Mouse (Mus musculus): ENCODE data around the gene Capn2. TPM values are rescaled to one million over a fixed set of nuclear protein-coding genes. Genes with fewer than 3 reads are reported as not detected.

Capn2 gene
- polyA plus RNA-seq, 1 experiment: 54.3 TPM

Other genes starting within 250 kb of the Capn2 start
- 102 and 134 TPM in 2 replicates for gene Degs1, start 234.8 kb downstream of the Capn2 start, polyA plus RNA-seq (2012; rRNA removed)
- 14.6 and 15.0 TPM in 2 replicates for gene Fbxo28, start 176.0 kb downstream of the Capn2 start, polyA plus RNA-seq (2012; rRNA removed)
- 17.4 and 24.4 TPM in 2 replicates for gene Trp53bp2, start 108.4 kb downstream of the Capn2 start, polyA plus RNA-seq (2012; rRNA removed)
- gene Capn8, start 47.4 kb upstream of the Capn2 start, polyA plus RNA-seq (2012; rRNA removed): 1.6 and 1.8 TPM in 2 replicates
- gene Ccdc185, start 231.6 kb upstream of the Capn2 start, polyA plus RNA-seq (2012; rRNA removed): 0.19 and 0.89 TPM in 2 replicates
- 74.4 and 113 TPM in 2 replicates for gene Susd4, start 246.3 kb upstream of the Capn2 start, polyA plus RNA-seq (2012; rRNA removed)

All from gonadal fat pad, adult 2 months (tissue).